Mouse (Mus musculus) CH12.LX (cell line): ENCODE results near the gene Wdr75.

Source experiments
- BHLHE40 ChIP-seq: IDR thresholded peaks from 2 replicates; pipeline ENCODE4 v1.6.1; 2011; ENCODE audit warnings: mild to moderate bottlenecking, low read depth, low read length, improper control_type of control experiment
- CTCF ChIP-seq, 2 experiments: IDR thresholded peaks in 1 of 2; conservative IDR thresholded peaks in 1 of 2; 2 replicates each; pipeline ENCODE4 v1.5.1; 2011 to 2012; ENCODE audit warnings: low read depth in 2 of 2, low read length in 2 of 2, improper control_type of control experiment in 1 of 2, inconsistent platforms in 1 of 2, mild to moderate bottlenecking in 1 of 2, moderate library complexity in 1 of 2
- ELF1 ChIP-seq: IDR thresholded peaks from 2 replicates; pipeline ENCODE4 v1.6.1; 2014; ENCODE audit warnings: low read depth, mild to moderate bottlenecking, inconsistent platforms, low read length, improper control_type of control experiment
- GABPA ChIP-seq: IDR thresholded peaks from 2 replicates; pipeline ENCODE4 v1.6.1; 2012; ENCODE audit warnings: low read depth, low read length, improper control_type of control experiment, inconsistent platforms; ENCODE audit not compliant: insufficient replicate concordance
- IRF4 ChIP-seq: IDR thresholded peaks from 2 replicates; pipeline ENCODE4 v1.6.1; 2014; ENCODE audit warnings: low read depth, mild to moderate bottlenecking, inconsistent platforms, low read length, improper control_type of control experiment
- KAT2A ChIP-seq: IDR thresholded peaks from 2 replicates; pipeline ENCODE4 v1.6.1; 2012; ENCODE audit warnings: low read length, improper control_type of control experiment, inconsistent platforms; ENCODE audit not compliant: insufficient replicate concordance
- MAX ChIP-seq: IDR thresholded peaks from 2 replicates; pipeline ENCODE4 v1.6.1; 2011; ENCODE audit warnings: low read length, improper control_type of control experiment
- MEF2A ChIP-seq: IDR thresholded peaks from 2 replicates; pipeline ENCODE4 v1.6.1; 2014; ENCODE audit warnings: low read depth, mild to moderate bottlenecking, inconsistent platforms, low read length, improper control_type of control experiment, borderline replicate concordance
- MXI1 ChIP-seq: IDR thresholded peaks from 2 replicates; pipeline ENCODE4 v1.6.1; 2011; ENCODE audit warnings: mild to moderate bottlenecking, low read depth, low read length, improper control_type of control experiment
- POLR2A ChIP-seq: IDR thresholded peaks from 2 replicates; pipeline ENCODE4 v1.6.1; 2011; ENCODE audit warnings: low read depth, mild to moderate bottlenecking, improper control_type of control experiment, low read length
- RAD21 ChIP-seq: IDR thresholded peaks from 2 replicates; pipeline ENCODE4 v1.6.1; 2011; ENCODE audit warnings: low read depth, mild to moderate bottlenecking, low read length, improper control_type of control experiment, moderate library complexity
- TBP ChIP-seq: conservative IDR thresholded peaks from 2 replicates; pipeline ENCODE4 v1.6.1; 2011; ENCODE audit warnings: low read depth, low read length, improper control_type of control experiment
- ZC3H11A ChIP-seq: IDR thresholded peaks from 2 replicates; pipeline ENCODE4 v1.6.1; 2012; ENCODE audit warnings: low read depth, mild to moderate bottlenecking, inconsistent platforms, low read length, improper control_type of control experiment
- ZMIZ1 ChIP-seq: IDR thresholded peaks from 2 replicates; pipeline ENCODE4 v1.6.1; 2012; ENCODE audit warnings: low read depth, mild to moderate bottlenecking, inconsistent platforms, low read length, improper control_type of control experiment

- TF ChIP-seq ZC3H11A (no peak), RAD21 (no peak), POLR2A (no peak), MAX (no peak), GABPA (no peak), ELF1 (no peak), CTCF (conservative IDR thresholded peaks at IDR 0.05 in 1 of 2, IDR thresholded peaks at IDR 0.05 in 1 of 2; ENCODE audit: low read depth in 2 of 2, low read length in 2 of 2) (no peak), IRF4 (no peak), KAT2A (no peak), MEF2A (no peak), ZMIZ1 (no peak), MXI1 (no peak), TBP (no peak), BHLHE40 (no peak)
These were observed 33.5 kb upstream of the Wdr75 start for GRCm38 (mm10) chr1:45761468-45761795.
